In the genomic region with DNA sequence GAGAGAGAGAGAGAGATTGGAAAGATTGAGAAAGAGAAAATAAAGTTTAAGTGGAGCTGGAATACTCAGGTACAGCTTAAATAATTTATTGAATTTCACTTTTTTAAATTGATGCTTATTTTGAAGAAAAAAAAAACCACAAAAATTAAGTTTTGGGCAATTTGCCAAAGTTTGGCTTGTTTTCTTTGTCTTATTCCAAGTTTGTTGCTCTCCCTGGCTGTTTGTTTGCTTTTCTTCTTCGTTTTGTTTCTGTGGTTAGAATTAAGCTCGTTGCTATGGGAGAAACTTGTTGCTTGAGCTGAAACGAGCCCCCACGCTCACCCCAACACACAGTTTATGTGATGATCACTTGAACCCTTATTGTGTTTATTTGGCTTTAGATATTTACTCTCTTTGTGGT, we compare ENCODE assay signal across 35 mouse cellular contexts.
"Had no signal": no experiment of that assay in that cellular context is flagged by ENCODE, and none has a peak within 500 bp of the region (broad histone marks: within the 10 kb centered on the region; RNA-seq: fewer than 3 reads in every experiment).

No protein-coding gene starts in this region.

- H3K36me3 ChIP-seq: heart, embryonic 10.5 days; heart, embryonic 12.5 days; heart, embryonic 13.5 days; heart, embryonic 15.5 days; hindbrain, embryonic 10.5 days; hindbrain, embryonic 12.5 days; hindbrain, embryonic 13.5 days; hindbrain, embryonic 15.5 days; intestine, embryonic 15.5 days; kidney, embryonic 15.5 days had no signal

- ATAC-seq: hindbrain, embryonic 16.5 days; hindbrain, postnatal 0 days; inflammation-experienced regulatory T-cells, adult 6 months; intestine, embryonic 15.5 days; intestine, embryonic 16.5 days; intestine, postnatal 0 days had no signal

- H3K4me2 ChIP-seq: heart, embryonic 11.5 days; heart, embryonic 12.5 days; heart, embryonic 13.5 days; heart, embryonic 15.5 days; hindbrain, embryonic 12.5 days; hindbrain, embryonic 13.5 days; hindbrain, embryonic 14.5 days; hindbrain, embryonic 15.5 days; intestine, embryonic 15.5 days; kidney, embryonic 15.5 days had no signal

- H3K4me3 ChIP-seq: heart, embryonic 10.5 days; heart, embryonic 12.5 days; heart, embryonic 13.5 days; heart, embryonic 15.5 days; hindbrain, embryonic 10.5 days; hindbrain, embryonic 12.5 days; hindbrain, embryonic 13.5 days; hindbrain, embryonic 15.5 days; intestine, embryonic 15.5 days; kidney, embryonic 15.5 days; layer of hippocampus, adult 2 months; left cerebral cortex, adult 2 months had no signal

- H3K9me3 ChIP-seq: heart, embryonic 10.5 days; heart, embryonic 12.5 days; heart, embryonic 13.5 days; heart, embryonic 15.5 days; hindbrain, embryonic 10.5 days; hindbrain, embryonic 12.5 days; hindbrain, embryonic 13.5 days; hindbrain, embryonic 15.5 days; intestine, embryonic 15.5 days; kidney, embryonic 15.5 days had no signal

- H3K9ac ChIP-seq: heart, embryonic 12.5 days; heart, embryonic 13.5 days; heart, embryonic 15.5 days; hindbrain, embryonic 12.5 days; hindbrain, embryonic 13.5 days; hindbrain, embryonic 14.5 days; hindbrain, embryonic 15.5 days; intestine, embryonic 15.5 days; kidney, embryonic 15.5 days had no signal

- H3K27ac ChIP-seq: heart, embryonic 10.5 days; heart, embryonic 13.5 days; heart, embryonic 15.5 days; hindbrain, embryonic 10.5 days; hindbrain, embryonic 12.5 days; hindbrain, embryonic 13.5 days; hindbrain, embryonic 14.5 days; hindbrain, embryonic 15.5 days; hindbrain, postnatal 0 days; intestine, embryonic 15.5 days; kidney, embryonic 15.5 days; kidney, postnatal 0 days; layer of hippocampus, adult 2 months; left cerebral cortex, adult 2 months had no signal

- H3K27me3 ChIP-seq: heart, embryonic 12.5 days; heart, embryonic 13.5 days; heart, embryonic 15.5 days; hindbrain, embryonic 12.5 days; hindbrain, embryonic 13.5 days; hindbrain, embryonic 15.5 days; intestine, embryonic 15.5 days; kidney, embryonic 15.5 days had no signal

- DNase-seq: heart, postnatal 10 days; heart, postnatal 14 days; heart, postnatal 36 days; heart, postnatal 4 days; kidney, adult 11 months; kidney, adult 18-20 months; kidney, adult 2 months; kidney, adult 8-10 months; kidney, adult 9 months; kidney, postnatal 10 days; kidney, postnatal 14 days; kidney, postnatal 25 days; kidney, postnatal 36 days; kidney, postnatal 4 days; layer of hippocampus, adult 9-11 months had no signal

- H3K4me1 ChIP-seq: heart, embryonic 10.5 days; heart, embryonic 12.5 days; heart, embryonic 13.5 days; heart, embryonic 15.5 days; hindbrain, embryonic 10.5 days; hindbrain, embryonic 12.5 days; hindbrain, embryonic 13.5 days; hindbrain, embryonic 15.5 days; intestine, embryonic 15.5 days; kidney, embryonic 15.5 days had no signal
